Mouse (Mus musculus) left cerebral cortex, postnatal 25 days (tissue): ENCODE results near the gene Fgr. TPM values are rescaled to one million over a fixed set of nuclear protein-coding genes. Genes with fewer than 3 reads are reported as not detected.

Experiments
- DNase-seq, 2 experiments: peaks; one replicate each; pipeline ENCODE4 v3.0.0; 2022; ENCODE audit warnings: low spot score in 2 of 2, mixed read lengths in 1 of 2
- intact Hi-C: fragments of 180-260 bp; cut with DNase I; formaldehyde crosslinking; loops from one replicate; pipeline ENCODE4 v1.15.1; 2025
- total RNA-seq, 2 experiments: library from RNA; stranded (reverse); gene quantifications; 2 replicates each; pipeline ENCODE4 v1.2.3; 2021

Fgr gene
- total RNA-seq, 2 experiments from 2014 or later = 0.18 to 0.25 TPM

DNA sequence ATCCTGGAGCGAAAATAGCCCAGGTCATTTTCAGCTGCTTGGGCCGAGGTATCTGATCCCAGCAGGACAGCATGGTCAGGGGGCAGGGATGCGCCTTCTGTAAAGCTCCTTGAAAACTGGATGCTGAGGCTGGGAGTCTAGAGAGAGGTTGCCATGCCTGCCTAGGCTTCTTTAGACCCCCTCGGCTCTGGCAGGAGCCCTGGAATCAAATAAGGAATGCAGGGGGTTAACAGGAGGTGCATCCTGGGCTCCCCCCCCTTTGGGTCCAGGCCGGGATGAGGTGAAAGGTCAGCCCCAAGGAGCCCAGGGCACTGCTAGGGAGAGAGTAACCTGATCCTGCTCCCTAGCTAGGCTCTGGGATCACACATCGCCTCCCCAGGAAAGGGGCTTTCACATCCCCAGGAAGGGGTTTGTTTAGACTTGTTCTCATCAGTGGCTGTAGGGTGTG, 70.8 kb downstream of the Fgr start:
- no peak for DNase-seq
- intact Hi-C loops = no loop called here

DNA sequence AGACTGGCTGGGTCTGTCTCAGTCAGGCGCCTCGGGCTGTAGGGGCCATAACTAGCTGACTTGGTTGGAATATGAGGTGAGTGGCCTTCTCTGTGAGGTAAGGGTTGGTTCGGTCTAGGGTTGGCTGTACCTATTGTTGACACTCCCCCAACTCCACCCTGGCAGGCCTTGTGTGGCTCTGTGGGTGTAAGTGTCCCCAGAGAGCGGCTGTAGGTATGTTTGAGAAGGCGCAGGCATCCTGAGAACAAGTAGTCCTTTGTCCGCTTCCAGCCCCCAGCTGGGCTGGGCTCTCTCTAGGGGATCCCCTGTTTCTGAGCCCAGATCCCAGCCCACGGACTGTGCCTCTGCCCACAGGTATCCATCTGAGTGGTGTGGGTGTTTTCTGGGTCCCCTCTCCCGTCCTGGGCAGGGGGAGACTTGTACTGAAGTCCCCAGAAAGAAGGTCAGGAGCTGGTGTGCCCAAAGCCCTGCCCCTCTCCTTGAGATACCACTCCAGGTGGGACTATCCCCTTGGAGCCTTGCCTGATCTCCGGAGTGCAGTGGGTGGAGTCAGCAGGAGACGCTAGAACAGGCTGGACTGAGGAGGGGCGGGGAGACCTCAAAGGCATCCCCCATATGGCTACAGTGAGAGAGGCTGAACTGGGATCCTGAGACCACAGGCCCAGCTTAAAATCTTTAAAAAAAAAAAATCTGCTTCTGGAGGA, 72.0 kb downstream of the Fgr start:
- DNase-seq = no peak
- intact Hi-C loops = loop anchor here (2.0 kb wide), 1 partner anchor 29 kb away; no protein-coding TSS in a partner anchor

- intact Hi-C loops = loop anchor here (2.0 kb wide), 1 partner anchor 30 kb away; no protein-coding TSS in a partner anchor
- peak in 1 of 2 experiments; percentile 82 for DNase-seq
Observed at GRCm38 (mm10) chr4:133046691-133047352, 72.9 kb downstream of the Fgr start.

- no peak for DNase-seq
- intact Hi-C loops = loop anchor here (2.0 kb wide), 1 partner anchor 31 kb away; no protein-coding TSS in a partner anchor
Observed at GRCm38 (mm10) chr4:133047353-133048105, 73.6 kb downstream of the Fgr start.

GRCm38 (mm10) chr4:133049071-133049920, 75.4 kb downstream of the Fgr start:
- intact Hi-C loops = no loop called here
- DNase-seq = peak in 1 of 2 experiments; percentile 70

DNA sequence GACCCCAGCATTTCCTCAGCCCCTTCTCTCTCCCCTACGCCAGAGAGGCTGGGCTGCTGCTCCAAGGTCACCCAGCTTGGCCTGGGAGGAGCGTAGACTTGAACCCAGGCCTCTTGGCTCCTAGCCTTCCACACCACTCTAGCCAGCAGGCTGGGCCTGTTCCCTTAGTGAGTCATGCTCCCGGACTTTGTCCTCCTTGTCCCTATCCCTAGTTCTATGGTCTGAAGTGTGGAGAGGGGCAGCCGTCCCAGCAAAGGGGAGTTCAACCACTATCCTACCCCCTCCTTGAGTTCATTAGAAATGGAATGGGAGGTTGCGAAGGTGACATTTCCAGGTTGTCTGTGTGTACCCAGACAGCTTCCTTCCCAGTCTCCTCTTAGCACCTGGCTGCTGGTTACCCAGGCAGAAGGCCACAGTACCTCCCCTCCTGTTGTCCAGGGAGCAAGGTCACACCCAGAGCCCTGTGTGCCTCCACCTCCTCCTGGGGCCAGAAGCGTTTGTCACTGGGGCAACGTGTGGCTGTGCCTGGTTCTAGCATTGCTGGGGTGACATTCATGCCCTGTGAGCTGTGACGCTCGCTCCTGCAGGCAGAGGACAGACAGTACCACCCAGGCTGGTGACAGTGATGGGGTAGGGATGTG, 76.4 kb downstream of the Fgr start:
- DNase-seq = no peak
- intact Hi-C loops = no loop called here

DNA sequence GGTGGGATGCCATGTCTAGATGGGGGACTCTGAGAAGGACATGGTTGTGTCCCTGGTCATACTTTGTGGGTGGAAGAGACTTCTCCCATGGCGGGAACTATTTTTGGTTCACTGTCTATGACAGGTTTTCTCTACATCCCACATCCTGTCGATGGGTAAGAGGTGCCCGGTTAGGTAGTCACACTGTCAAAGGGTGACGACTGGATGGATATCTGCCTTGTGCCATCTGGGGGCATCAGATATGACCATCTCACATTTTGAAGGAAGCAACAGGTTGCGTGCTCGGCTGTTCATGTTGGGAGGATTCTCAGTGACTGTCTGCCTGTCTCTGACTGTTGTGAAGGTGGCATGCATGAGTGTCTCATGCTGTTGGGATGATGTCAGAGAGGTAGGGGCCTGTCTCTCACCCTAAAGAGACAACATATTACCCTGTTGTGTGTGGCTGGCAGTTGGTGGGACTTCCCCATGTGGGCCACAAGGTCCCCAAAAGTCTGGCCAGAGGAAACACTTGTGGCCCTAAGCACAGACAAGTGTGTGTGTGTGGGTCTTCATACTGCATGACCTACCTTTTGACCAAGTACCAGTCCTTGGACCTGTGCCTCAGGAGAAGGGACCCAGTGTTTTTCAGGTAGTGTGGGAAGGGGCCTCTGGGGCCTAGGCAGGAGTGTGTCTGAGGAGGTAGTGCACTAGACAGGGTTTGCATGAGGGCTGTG, 77.1 kb downstream of the Fgr start:
- no peak for DNase-seq
- intact Hi-C loops = no loop called here

- DNase-seq = no peak
- intact Hi-C loops = no loop called here
Observed at GRCm38 (mm10) chr4:133051550-133051865, 77.6 kb downstream of the Fgr start.

Other genes with a start within 250 kb of the Fgr start
- 1 to 10 TPM; 3.6 to 4.0 TPM for gene Xkr8, start 241.5 kb upstream of the Fgr start, total RNA-seq
- 1 to 10 TPM; 4.3 to 4.5 TPM for gene Smpdl3b, start 216.8 kb upstream of the Fgr start, total RNA-seq
- gene Rpa2, start 205.8 kb upstream of the Fgr start, total RNA-seq = 10 to 100 TPM; 13.5 to 13.8 TPM
- 1 to 10 TPM in 1 of 2 experiments, under 1 TPM in 1; 0.80 to 1.1 TPM for gene Themis2, start 177.7 kb upstream of the Fgr start, total RNA-seq
- gene Ppp1r8, start 130.9 kb upstream of the Fgr start, total RNA-seq = 10 to 100 TPM; 43.9 to 45.2 TPM
- 10 to 100 TPM; 98.7 to 100.0 TPM for gene Stx12, start 89.6 kb upstream of the Fgr start, total RNA-seq
- 10 to 100 TPM; 45.8 to 55.0 TPM for gene Fam76a, start 51.5 kb upstream of the Fgr start, total RNA-seq
- 10 to 100 TPM; 88.2 to 97.6 TPM for gene Ahdc1, start 37.2 kb downstream of the Fgr start, total RNA-seq
- 10 to 100 TPM; 27.6 to 32.9 TPM for gene Wasf2, start 156.4 kb downstream of the Fgr start, total RNA-seq
- 1 to 10 TPM; 5.3 to 6.9 TPM for gene Cd164l2, start 238.0 kb downstream of the Fgr start, total RNA-seq
- gene Gpr3, start 238.4 kb downstream of the Fgr start, total RNA-seq = 10 to 100 TPM; 10.1 to 13.0 TPM